Mouse (Mus musculus): ENCODE data around the gene Rps15.

- no peak for TF ChIP-seq CTCF (IDR thresholded peaks at IDR 0.05; ENCODE audit: low read depth, low read length)
- no peak for TF ChIP-seq POLR2A (IDR thresholded peaks at IDR 0.05; ENCODE audit: borderline replicate concordance, low read depth, low read length)
These were observed 32.8 kb upstream of the Rps15 start for GRCm38 (mm10) chr10:80259463-80259805.
